16 mouse cellular contexts compared by ENCODE assay signal in genomic region chr19:40278372-40279023, GRCm38 (mm10). TPM values are rescaled to one million over a fixed set of nuclear protein-coding genes. Genes with fewer than 3 reads are reported as not detected.
DNase-seq lines count a peak whose midpoint lies in the region; ATAC-seq and TF ChIP-seq lines count a peak whose summit lies in the region.
"Had no signal": no experiment of that assay in that cellular context is flagged by ENCODE, and none has a peak within 500 bp of the region (broad histone marks: within the 10 kb centered on the region; RNA-seq: fewer than 3 reads in every experiment).

No protein-coding gene starts in this region.

- no peaks in the 10 kb centered on the region for H3K27me3 ChIP-seq in heart, postnatal 0 days (ENCODE audit: control insufficient read depth, insufficient read depth, low read length)
- H3K27me3 ChIP-seq in liver, embryonic 15.5 days, result no peaks in the 10 kb centered on the region; the same call in 1 of the 2 replicates
- H3K27me3 ChIP-seq: embryonic facial prominence, embryonic 12.5 days; lung, embryonic 15.5 days had no signal

- intact Hi-C loops in gastrocnemius, postnatal 36 days (cut with DNase I), result no loop called here

- H3K36me3 ChIP-seq in heart, postnatal 0 days (replicated peaks; ENCODE audit: control insufficient read depth, insufficient read depth, low read length), result no peaks in the 10 kb centered on the region
- no peaks in the 10 kb centered on the region for H3K36me3 ChIP-seq in liver, embryonic 15.5 days (replicated peaks)
- H3K36me3 ChIP-seq: embryonic facial prominence, embryonic 12.5 days; limb, embryonic 10.5 days; lung, embryonic 15.5 days had no signal

- peak; percentile 17; the same call in 1 of the 2 replicates for TF ChIP-seq EP300 in heart, postnatal 0 days (IDR thresholded peaks at IDR 0.05; ENCODE audit: low read depth)

- no peak overlapping the region for H3K4me3 ChIP-seq in heart, postnatal 0 days (ENCODE audit: low read depth, low read length)
- no peak overlapping the region for H3K4me3 ChIP-seq in liver, embryonic 15.5 days (replicated peaks)
- H3K4me3 ChIP-seq: embryonic facial prominence, embryonic 12.5 days; limb, embryonic 10.5 days; lung, embryonic 15.5 days had no signal

- H3K27ac ChIP-seq in heart, postnatal 0 days (ENCODE audit: low read depth), result peak overlapping the region; percentile 86
- no peak overlapping the region for H3K27ac ChIP-seq in liver, embryonic 15.5 days (replicated peaks)
- H3K27ac ChIP-seq: embryonic facial prominence, embryonic 12.5 days; limb, embryonic 10.5 days; lung, embryonic 15.5 days; stomach, postnatal 0 days had no signal

- ATAC-seq in heart, postnatal 0 days (ENCODE audit: insufficient read depth, low read depth), result peak; percentile 95
- peak; percentile 72 for ATAC-seq in liver, embryonic 15.5 days (ENCODE audit: insufficient read depth)
- ATAC-seq in erythroid progenitor cell, adult 5-6 weeks (replicated peaks; ENCODE audit: low FRiP score, poor library complexity, severe bottlenecking), result no peak
- ATAC-seq: midbrain, embryonic 16.5 days had no signal

- no peak overlapping the region for H3K9ac ChIP-seq in heart, postnatal 0 days (replicated peaks; ENCODE audit: low read depth, low read length)
- H3K9ac ChIP-seq in liver, embryonic 15.5 days, result no peak overlapping the region
- H3K9ac ChIP-seq: embryonic facial prominence, embryonic 12.5 days; lung, embryonic 15.5 days had no signal

- H3K9me3 ChIP-seq in heart, postnatal 0 days (replicated peaks; ENCODE audit: control insufficient read depth, low read length), result peaks cover 10% of the 10 kb centered on the region; the same call in 1 of the 2 replicates
- H3K9me3 ChIP-seq in liver, embryonic 15.5 days (replicated peaks), result no peaks in the 10 kb centered on the region
- H3K9me3 ChIP-seq: limb, embryonic 10.5 days; lung, embryonic 15.5 days had no signal

- H3K4me2 ChIP-seq in heart, postnatal 0 days (ENCODE audit: low read depth, low read length), result no peak overlapping the region
- no peak overlapping the region for H3K4me2 ChIP-seq in liver, embryonic 15.5 days
- H3K4me2 ChIP-seq: embryonic facial prominence, embryonic 12.5 days; lung, embryonic 15.5 days had no signal

- peaks cover 8% of the 10 kb centered on the region for H3K4me1 ChIP-seq in heart, postnatal 0 days (ENCODE audit: control insufficient read depth, insufficient read depth)
- peaks cover 3% of the 10 kb centered on the region; the same call in 1 of the 2 replicates for H3K4me1 ChIP-seq in liver, embryonic 15.5 days (replicated peaks)
- H3K4me1 ChIP-seq: embryonic facial prominence, embryonic 12.5 days; limb, embryonic 10.5 days; lung, embryonic 15.5 days had no signal

- TF ChIP-seq CTCF in heart, postnatal 0 days (IDR thresholded peaks at IDR 0.05; ENCODE audit: low read depth), result no peak

- 24% methylated on average over 8 of the region's 8 CpGs for WGBS in heart, postnatal 0 days
- WGBS in liver, embryonic 15.5 days (ENCODE audit: insufficient replicate concordance), result 45% methylated on average over 8 of the region's 8 CpGs

- DNase-seq in gastrocnemius, postnatal 25 days, result peak; percentile 36
- DNase-seq in gastrocnemius, postnatal 36 days, result no peak
- DNase-seq in heart, adult 8-10 months (ENCODE audit: low spot score), result peak; percentile 76
- DNase-seq in heart, postnatal 0 days (ENCODE audit: low spot score), result peak; percentile 87
- no peak for DNase-seq in adrenal gland, postnatal 4 days (ENCODE audit: low spot score in 2 of 2)
- no peak for DNase-seq in ovary, postnatal 10 days (ENCODE audit: low spot score)
- DNase-seq: cerebellum, adult 11-12 months; kidney, adult 9 months; thymus, postnatal 36 days had no signal

RNA-seq across cellular contexts. Expression of gene Pdlim1, which starts 6.9 kb away (rescaled TPM):
- total RNA-seq in gastrocnemius, postnatal 25 days (2021), result 100 to 1,000 TPM; 116 to 150 TPM
- 100 to 1,000 TPM in 1 of 2 experiments, 10 to 100 TPM in 1; 83.7 to 139 TPM for total RNA-seq in gastrocnemius, postnatal 36 days (2021)
- 100 to 1,000 TPM; 114 to 157 (median 136) TPM for total RNA-seq in heart, adult 8-10 months (2022)
- 96.5 and 117 TPM in 2 replicates for total RNA-seq in heart, postnatal 0 days (2014; rRNA removed; ENCODE audit: low replicate concordance)
- polyA plus RNA-seq in heart, postnatal 0 days (2015; fragmentation: Nextera tagmentation; extraction: Ambion mirVana), result 206 and 230 TPM in 2 replicates
- polyA plus RNA-seq in liver, embryonic 15.5 days (2015; fragmentation: Nextera tagmentation; extraction: Ambion mirVana), result 68.0 and 70.4 TPM in 2 replicates
- total RNA-seq in adrenal gland, postnatal 4 days (2021), result 10 to 100 TPM; 39.4 to 44.8 TPM
- total RNA-seq in erythroid progenitor cell, adult 5-6 weeks (2015; ENCODE audit: low replicate concordance), result 19.8 and 40.2 TPM in 2 replicates
- 13.3 and 17.2 TPM in 2 replicates for total RNA-seq in erythroid progenitor cell, adult 5-6 weeks (2017; ENCODE audit: low replicate concordance)

Comparison
In these comparisons a context has a peak if more than half of its experiments do, and no peak if none do; other contexts are left out.
1. DNase-seq: peak in gastrocnemius, postnatal 25 days (single experiment), heart, adult 8-10 months (single experiment) and heart, postnatal 0 days (single experiment); none in gastrocnemius, postnatal 36 days (0 of 2), adrenal gland, postnatal 4 days (0 of 2) and ovary, postnatal 10 days (single experiment).